Mouse (Mus musculus): ENCODE data around the gene Gja4.

The Gja4 gene

DNA sequence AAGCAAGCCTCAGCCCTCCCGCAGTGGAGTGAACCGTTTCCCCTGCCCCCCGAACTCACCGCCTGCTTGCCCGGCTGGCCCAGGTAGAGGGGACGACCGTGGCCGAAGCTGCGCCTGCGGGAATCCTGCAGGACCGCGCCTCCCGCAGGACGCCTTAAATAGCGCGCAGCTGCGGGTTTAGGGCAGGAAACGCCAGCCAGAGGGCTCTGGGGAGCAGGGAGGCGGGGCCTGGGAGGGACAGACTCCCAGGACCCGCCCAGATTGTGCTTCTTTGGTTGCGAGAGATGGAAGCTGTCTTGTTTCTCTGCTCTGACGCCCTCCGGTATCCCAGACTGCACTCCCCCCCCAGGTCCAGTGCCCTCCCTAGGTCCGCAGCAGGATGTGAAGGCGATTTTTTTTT lies at the start of gene Gja4:
Gene Gja4, minus strand, starts transcription at position 179 of the 400 bp plus-strand sequence.
- peak; percentile 13 to 24 for DNase-seq

DNA sequence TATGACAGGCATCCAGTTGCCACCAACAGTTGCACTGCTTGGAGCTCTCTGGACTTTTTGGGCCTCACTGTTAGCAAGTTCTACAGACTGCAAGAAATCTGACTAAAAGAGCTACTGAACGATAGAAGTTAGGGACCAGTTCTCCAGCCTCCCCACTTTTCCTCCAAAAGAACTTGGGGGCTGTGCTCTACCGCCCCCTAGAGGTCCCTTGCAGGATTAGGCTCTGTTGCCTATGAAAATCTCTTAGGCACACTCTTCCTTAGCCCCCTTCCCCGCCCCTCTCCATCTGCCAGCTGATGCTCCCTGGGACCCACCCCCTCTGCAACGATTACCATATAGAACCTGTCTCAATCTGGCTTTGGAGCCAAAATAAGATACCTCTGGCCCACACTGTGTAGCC lies 49.5 kb upstream of the Gja4 start:
- DNase-seq = no peak

DNA sequence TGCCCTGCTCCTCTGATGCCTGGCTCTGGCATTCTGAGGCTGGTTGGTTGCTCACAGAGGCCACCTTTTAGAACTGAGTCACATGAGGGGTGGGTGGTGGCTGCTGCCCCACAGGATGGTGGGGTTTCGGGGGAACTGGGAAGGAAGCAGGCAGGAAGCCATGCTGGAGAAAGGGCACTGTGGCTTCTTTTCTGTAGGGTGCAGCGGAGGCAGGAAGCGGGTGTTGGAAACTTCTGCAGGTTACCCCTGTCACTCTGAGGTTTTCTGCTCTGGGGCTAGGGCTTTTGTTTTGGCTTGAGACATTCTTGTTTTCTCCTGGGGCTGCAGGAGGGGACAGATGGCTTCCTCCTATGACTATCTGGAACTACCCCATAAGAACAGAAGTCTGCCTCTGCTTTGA lies 48.7 kb upstream of the Gja4 start:
- no peak for DNase-seq

DNA sequence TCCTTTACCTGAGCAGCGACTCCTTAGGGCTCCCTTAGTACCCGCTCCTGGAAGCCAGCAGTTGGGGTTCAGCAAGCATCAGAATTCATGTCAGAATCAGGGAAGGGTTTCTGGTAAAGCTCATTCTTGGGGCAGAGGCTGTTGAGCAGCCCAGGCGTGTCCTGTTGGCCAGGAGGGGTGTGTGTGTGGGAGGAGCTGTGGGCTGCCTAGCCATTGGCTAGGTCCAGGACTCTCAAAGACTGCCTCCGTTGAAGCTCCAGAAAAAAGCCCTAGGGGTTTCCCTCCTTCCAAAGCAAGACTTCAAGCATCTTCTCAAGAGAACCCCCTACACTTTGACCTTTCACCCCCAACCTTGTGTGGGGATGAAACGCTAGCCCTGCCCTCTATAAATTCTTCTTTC lies 44.2 kb upstream of the Gja4 start, which contains the start of gene Gjb5:
Gene Gjb5, minus strand, starts transcription at position 164 of the 400 bp plus-strand sequence.
- DNase-seq = no peak

DNA sequence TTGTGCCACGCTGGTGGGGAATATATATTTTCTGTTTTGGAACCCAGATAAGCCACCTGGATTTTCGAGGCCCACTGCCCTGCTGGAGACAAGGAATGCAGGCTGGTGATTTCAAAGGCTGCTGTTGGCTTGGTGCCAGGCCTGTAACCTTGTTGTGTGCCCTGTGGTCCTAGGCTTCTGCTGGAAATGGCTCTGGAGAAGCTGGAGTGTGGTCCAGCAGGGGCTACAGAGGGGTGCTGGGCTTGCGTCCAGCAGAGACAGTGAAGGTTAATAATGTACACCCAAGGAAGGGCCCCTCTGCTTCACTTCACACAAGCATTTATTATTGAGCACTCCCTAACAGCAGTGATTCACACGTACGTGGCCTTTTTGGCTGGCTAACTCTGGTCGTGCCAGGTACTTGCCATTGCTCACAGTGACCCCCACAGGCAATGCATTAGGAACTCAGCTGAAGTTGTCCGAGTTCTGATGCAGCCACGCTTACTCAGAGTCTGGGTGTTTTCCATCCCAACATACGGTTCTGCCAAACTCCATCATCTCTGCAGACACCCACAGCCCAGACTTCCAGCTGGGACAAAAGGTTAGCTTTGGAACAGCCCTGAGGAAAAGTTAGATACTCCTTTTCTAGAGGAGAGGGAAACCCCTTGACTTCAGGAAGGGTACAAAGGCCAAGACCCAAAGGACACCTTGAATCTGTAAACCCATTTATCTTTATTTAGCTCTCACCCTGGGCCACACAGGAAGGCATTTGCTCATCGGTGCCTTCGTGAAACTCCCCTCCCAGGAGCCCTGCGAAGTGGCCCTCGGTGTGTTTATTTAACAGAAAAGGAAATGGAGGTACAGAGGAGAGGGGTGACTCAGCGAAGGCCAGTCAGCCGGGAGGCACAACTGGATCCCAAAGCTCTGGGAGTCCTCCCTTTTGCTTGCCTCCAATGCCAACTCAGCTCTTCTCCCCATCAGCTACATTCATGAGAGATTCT lies 41.0 kb upstream of the Gja4 start:
- no peak for DNase-seq

DNA sequence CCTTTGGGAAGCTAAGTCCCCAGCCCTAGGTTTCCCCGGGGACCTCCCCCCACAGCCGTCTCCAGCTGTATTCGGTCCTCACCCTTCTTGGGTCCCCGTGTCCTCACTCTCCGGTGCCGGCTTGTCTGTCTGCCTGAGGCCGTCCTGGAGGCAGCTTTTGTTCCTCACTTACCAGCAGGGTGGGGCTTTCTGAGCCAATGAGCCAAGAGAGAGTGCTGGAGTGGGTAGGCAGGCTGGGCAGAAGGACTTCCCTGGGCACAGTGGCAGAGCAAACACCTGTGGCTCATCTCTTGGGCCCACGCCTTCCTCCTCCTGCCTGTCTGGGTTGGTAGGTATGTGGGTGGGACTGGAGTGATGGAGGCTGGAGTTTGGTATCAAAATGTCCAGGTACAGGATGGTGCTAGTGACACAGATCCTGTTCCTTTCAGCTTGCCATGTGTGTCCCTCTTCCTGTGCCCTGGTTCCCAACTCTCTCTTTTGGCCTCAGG lies 40.2 kb upstream of the Gja4 start, which contains the start of gene Gjb4:
Gene Gjb4, minus strand, starts transcription at position 131 of the 488 bp plus-strand sequence.
- no peak for DNase-seq

DNA sequence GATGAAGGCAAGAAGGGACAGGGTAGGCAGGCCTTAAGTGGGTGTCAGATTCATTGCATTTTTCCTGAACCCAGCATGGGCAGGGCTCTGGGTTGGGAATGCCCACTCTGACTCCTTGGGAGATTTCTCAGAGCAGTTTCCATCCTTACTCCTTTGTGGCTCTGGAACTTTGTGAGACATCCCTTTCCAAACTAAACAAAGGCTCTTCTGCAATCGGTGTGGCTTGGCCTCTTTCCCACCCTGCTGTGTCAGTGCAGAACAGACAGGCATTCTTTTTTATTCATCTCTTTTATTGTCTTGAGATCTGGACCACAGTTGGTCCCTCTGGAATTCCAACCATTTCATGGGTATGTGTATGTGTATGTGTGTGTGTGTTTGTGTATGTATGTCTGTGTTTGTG lies 38.8 kb upstream of the Gja4 start:
- no peak for DNase-seq

DNA sequence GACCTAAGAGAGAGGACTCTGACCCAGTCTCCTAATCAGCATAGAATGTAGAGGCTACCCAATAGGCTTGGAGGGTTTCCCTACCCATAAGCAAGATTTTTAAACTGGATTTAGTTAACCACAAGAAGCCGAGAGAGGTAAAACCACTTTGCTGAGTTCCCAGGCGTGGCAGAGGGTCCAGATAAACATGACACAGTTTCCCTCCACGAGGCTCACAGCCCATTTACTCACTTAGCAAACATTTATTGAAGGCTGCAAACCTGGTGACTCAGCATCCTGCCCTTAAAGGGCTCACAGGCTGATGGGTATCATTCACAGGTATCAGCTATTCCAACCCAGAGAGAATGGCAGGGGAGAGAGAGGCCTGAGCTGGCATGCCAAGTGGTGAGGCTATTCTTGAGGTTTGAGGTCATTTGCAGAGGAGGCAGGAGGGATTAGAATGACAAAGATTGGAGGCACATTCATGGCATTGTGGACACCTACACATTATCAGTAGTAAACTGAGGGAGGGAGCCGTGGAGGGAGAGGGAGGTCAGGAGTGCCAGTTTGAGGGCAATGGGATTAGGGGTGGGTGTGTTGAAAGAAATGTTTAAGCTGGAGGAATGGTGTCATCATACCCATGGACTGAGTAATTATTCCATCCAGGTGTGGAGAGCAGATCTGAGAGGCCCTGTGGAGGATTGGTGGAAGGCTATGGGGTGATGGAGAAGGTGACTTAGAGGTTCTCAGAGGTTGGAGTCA lies 35.9 kb upstream of the Gja4 start:
- no peak for DNase-seq

DNA sequence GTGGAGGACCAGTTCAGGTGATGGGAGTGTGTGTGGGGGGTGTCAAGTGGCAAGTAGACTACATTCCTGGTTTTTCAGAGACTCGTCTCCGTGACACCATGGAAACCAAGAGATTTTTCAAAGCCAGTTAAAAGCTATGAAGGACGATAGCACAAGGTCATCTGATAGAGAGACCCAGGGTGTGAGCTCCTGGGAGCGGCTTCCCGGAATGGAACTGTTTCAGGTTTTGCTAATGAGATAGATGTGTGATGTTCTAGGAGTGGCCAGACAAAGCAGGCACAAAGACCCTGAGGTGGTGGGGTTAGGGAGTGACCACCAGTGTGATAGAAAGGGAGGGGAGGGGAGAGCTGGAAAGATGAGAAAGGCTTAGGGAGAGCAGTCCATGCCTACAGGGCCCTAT lies 31.2 kb upstream of the Gja4 start:
- no peak for DNase-seq

DNA sequence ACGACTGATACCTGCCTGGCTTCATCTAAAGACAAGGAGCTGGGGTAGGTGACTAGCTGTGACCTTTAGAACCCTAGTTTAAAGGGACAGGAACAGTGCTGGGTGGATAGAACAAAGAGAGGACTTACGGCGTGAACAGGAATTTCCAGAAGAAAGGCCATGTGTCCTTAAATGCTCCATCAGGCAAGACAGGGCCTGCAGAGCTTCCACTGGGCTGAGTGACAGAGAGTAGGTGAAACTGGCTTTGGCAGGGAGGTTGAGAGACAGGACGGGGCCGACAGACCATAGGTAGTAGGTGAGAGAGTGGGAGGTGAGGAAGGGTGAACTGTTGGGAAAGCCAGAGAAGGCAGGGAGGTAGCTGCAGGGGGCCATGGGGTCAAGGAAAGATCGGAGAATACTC lies 27.5 kb upstream of the Gja4 start:
- DNase-seq = no peak

DNA sequence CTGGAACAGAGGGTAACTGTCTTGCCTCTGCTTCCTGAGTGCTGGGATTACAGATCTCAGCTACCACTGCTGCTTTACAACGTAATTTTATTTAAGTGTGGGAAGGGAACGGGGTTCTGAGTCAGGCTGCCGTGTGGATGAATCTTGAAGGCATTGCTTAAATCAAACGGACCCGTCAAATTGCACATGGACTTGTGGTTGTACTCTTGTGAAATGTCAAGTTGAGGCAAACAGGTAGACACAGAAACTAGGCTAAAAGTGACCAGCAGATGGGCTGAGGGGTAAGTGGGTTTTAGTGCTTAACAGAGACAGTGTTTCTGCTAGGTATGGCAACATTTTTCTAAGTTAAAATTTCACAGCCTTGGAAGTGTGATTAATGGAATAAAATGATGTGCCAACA lies 23.8 kb upstream of the Gja4 start:
- no peak for DNase-seq

DNA sequence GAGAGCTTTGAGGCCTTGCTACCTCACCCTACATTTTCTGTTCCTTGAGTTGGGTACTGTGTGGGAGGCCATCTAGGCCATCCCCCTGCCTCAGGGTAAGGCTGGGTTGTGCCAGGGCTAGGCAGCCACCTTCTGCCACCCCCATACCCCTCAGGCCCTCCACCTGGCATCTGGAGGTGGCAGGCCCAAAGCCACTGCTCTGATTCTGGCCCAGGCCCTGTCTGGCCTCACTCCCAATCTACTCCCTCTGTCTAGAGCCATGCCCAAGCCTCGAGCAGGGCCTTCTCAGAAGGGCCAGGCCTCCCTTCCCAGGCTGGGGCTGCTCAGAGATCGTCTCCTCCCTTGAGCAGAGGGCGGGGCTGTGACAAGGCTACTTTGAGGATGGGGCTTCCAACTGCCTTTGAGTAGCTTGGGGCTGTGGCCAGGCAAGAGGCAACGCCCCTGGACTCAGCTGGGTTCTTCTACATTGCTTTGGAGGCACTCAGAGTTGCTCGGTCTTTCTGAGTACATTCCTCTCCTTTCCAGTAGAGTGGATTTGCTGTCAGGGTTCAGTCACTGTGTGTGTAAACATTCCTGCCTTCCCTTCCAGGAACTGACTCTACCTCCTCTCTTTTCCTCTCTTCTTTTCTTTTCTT lies 21.1 kb upstream of the Gja4 start:
- DNase-seq = no peak

DNA sequence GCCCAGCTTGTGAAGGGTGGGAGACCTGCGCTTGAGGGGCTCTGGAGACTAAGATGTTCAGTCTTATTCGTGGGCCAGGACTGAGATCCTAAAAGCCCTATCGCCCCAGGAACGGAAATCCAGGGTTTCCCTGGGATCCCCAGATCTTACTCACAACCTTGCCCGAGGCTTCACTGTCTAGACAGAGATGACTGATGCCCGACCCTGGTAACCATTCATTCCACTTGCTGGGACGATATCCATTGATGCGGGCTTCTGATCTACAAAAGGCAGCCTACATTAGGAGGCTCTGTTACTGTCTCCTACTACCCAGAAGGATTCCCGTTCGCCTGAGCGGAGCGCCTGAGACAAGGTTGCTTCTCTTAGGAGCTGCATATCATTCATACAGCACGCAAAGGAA lies 17.3 kb upstream of the Gja4 start:
- DNase-seq = no peak

DNA sequence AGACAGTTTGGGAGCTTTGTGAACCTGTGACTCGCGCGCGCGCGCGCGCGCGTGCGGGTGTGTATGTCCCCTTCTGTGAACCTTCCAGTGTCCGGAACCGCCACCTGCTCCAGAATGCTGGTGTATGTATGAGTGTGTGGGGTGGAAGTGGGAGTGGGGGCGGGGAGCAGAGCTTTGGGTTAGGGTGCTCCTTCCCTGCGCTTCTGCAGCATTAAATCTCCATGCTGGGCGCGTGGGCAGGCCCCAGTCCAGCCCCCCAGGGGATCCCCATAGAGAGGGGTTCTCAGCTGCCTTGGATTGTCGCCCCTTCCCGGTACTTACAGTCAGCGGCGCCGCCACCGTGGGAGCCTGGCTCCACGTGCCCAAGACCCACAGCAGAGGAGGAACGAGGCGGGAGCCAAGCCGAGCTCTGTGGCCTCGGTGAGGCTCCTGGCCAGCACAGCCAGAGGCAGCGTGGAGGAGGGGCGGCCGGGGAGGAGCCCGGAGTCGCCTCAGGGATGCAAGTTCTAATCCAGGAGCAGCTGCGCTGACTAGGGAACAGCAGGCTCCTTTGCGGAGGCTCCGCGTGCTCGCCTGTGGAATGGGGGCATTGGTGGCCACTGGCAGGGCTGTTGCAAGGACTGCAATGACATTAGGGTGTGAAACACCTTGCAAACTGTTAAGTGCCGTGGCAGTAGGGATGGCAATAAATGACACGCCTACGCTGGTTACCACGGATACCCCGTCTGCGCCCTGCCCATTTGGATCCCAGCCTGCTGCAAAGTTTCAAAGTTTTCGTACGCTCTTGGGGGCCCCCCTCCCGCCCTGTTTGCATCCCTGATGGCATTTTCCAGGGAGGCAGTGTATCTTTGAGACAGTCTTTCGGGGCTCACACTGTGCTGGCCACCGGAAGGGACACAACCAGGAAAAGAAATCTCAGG lies 16.6 kb upstream of the Gja4 start, which contains the start of gene Gjb3:
Gene Gjb3, minus strand, starts transcription at position 664 of the 920 bp plus-strand sequence.
- DNase-seq = no peak

DNA sequence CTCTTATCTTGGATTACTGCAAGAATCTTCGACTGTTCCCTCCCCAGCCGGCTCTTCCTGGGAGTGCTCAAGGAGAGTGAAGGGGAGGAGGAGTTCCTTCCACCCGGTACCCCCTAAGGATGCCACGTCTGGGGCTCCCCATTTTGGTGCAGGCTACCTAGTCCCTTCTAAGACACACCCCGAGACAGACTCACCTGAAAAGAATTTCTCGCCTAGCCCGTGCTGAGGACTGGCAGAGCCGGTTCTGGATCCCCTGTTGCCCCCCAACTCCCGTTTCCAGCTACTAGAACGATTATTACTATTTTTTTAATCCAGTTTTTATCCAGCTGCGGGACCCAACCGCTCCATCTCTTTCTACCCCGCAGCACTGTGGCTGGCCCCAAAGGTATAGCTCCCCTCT lies 15.9 kb upstream of the Gja4 start:
- DNase-seq = no peak

DNA sequence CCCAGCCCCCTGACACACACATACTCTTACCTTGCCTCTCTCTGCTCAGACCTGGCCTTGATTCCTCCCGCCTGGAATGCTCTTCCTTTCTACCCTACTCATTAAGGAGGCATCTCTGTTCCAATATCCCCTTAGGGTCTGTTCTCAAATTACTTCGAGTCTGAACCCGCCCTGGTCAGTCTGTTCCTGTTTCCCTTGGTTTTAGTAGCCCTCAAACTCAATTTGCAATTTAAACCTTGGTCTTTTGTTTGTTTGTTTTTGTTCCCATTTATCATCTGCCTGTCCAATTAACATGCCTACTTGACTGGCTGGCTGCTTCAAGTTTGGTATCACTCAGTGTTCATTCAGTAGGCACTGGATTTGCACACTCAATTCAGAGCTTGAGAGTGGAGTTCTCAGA lies 15.2 kb upstream of the Gja4 start:
- no peak for DNase-seq

DNA sequence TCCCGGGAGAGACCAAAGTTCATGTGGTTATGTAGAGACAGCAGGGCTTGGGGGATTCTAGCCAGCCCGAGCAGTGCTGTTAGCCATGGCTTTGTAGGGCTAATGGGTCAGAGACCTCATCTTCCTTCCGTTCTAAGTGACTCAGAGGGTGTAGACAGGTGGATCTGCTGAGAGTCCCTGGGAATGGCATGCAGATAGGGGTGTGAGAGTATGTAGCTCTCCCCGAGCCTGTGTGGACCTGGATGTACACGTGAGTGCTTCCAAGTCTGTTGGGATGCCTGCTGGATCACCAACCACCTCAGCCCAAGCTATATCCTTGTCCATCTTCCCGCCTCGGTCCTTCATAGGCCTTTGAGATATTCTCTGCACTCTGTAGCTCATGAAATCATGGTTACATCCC lies 14.5 kb upstream of the Gja4 start:
- DNase-seq = no peak

DNA sequence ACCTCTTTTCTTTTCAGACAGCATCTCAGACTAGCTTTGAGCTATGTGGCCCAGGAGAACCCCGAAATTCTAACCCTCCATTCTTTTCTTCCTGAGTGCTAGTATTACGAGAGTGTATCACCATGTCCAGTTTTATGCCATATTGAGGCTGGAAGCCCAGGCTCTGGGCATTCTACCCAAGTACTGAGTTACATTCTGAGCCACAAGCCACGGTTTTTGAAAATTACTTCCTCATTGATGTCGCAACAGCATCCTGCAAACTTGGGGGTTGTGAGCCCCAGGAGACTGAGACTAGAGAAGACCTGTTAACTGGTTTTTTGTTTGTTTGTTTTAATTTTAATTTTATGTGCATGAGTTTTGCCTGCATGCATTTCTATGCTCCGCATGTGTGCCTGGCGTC lies 13.9 kb upstream of the Gja4 start:
- DNase-seq = no peak

DNA sequence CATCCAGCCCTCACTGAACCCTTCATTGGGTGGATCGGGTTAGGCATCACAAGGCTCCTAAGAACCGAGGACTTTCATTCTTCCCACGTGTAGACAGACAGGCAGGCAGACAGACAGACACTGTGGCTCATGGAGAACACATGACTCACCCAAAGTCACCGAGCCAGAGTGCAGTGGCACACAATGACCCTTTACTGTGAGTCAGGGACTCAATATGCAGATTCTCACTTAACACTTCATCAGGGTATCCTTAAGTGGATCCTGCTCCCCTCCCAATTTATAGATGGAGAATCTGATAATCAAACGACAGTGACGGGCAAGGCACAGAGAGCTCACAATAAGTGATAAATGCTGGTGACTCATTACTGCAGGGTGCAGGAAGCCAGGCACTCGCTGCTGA lies 13.4 kb upstream of the Gja4 start:
- DNase-seq = no peak

DNA sequence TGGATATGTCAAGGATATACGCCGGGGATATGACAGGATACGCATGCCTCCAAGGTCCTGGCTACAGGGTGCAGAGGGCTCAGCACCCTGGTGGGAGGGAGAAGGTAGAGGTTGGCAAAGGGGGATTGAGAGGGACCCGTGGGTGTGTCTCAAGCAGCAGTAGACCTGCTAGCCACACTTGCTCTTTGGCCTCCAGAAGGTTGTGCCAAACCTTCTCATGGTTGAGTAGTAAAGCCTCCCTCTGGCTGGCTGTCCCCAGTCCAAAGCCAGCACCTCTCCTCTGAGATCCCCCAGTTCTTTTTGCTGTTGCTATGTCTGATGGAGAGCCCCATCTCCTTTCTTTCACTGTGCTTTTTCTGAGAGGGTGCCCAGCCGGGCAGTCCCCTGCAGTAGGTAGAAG lies 11.4 kb upstream of the Gja4 start:
- DNase-seq = no peak

DNA sequence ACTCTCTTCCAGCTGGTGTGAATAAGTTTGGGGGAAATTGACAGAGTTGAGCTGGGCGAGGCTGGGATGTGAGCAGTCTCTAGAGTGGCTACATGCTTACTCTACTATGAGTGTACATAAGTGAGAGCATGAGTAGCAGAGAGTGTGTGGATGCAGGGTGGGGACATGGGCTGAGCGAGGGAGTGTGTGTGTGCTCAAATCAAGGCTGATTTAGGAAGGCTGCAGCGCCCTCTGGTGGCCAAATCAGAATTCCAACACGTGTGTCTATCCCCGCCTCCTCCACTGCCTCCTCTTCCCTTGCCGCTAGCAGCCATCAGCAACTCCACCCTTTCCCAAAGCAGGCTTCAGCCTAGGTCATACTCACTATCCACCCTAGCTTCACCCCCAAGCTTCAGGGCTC lies 10.9 kb upstream of the Gja4 start:
- DNase-seq = no peak

DNA sequence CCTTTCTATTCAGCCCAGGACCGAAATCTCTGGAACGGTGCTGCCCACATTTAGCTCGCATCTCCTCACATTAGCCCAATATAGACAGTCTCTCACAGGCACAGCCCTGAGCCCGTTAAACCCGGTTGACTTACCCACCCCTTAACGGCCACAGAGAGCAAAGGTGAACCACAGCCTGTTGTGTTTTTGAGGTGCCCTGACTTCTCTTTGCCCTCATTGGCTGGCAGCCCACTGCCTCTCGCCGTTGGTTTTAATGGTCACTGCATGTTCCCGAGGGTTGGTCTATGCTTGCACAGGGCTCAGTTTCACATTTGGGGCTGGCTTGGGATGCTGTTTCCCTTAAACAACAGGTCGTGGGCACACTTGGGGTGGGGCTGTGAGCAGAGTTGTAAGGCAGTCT lies 10.5 kb upstream of the Gja4 start:
- no peak for DNase-seq
